Mouse (Mus musculus) right cerebral cortex, adult 18-20 months (tissue): ENCODE measurements around the gene Lrrc43.
"Not testable (repeated sequence)": the region's sequence is repeated elsewhere in the genome, so short reads cannot be mapped to it uniquely, and the experiment has no call there.

Source experiments
- DNase-seq: peaks from one replicate; pipeline ENCODE4 v3.0.0; 2022; ENCODE audit warnings: mixed read lengths

Gene Lrrc43

DNA sequence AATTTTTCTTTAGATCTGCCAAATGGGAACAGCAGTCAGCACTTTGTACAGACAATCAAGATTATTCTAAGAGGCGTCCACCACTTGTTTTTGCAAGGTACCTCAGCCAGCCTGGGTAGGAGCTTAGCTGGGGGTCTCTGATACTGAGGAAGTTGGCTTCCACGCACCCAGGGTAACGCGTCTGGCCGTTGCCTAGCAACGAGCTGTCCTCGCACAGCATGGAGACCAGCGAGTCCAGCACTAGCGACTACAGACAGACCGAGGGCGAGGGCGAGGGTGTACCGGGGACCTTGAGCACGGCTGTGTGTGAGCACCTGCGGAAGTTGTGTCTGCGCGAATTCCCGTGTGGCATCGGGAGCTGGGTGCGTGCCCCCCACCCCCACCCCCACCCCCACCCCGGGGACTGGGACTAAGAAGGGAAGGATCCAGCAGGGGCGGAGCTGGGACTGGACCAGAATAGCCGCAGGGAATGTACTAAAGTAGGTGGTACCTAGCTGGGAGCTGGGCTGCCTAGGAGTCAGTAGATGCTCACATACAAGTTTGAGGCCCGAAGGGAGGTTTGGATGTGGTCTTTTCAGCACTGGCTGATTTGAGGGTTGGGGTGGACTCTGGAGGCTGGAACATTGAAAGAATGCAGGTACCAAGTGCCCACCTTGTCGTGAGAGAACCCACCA lies at the start of gene Lrrc43, which contains the start of gene Il31:
TSS of gene Lrrc43 (plus strand) at position 194 of the 674 bp plus-strand sequence.
TSS of gene Il31 (minus strand) at position 378 of the 674 bp plus-strand sequence.
- no peak for DNase-seq

DNA sequence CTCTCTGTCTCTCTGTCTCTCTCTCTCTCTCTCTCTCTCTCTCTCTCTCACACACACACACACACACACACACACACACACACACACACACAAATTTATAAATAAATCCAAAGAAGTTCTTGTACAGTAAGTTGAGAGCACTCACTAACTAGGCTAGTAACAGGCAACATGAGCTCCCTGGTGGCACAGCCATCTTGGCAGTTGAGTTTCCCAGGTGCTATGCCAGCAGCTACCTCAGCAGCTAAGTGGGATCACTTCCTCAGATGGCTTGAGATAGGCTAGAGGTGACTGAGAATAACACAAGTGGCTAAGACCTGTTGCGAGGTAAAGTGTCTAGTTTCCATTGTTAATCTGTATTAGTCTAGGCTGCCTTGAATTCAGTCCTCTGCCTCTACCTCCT lies 49.8 kb upstream of the Lrrc43 start:
- DNase-seq = no peak

DNA sequence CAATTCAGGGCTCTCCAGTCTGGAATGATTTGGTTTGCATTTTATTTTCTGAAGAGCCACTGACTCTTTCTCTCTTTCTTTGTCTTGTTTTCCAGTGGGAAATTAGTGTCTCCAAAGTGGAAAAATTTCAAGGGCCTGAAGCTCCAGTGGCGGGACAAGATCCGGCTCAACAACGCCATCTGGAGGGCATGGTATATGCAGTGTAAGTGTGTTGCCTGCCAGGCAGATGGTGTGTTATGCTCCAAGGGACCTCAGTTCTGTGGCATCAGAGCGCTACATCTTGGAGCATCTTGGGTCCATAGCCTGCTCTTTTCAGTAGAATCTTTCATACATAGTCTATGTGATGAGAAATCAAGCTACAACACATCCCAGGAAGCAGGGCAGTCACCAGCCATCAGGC lies 49.2 kb upstream of the Lrrc43 start:
- no peak for DNase-seq

DNA sequence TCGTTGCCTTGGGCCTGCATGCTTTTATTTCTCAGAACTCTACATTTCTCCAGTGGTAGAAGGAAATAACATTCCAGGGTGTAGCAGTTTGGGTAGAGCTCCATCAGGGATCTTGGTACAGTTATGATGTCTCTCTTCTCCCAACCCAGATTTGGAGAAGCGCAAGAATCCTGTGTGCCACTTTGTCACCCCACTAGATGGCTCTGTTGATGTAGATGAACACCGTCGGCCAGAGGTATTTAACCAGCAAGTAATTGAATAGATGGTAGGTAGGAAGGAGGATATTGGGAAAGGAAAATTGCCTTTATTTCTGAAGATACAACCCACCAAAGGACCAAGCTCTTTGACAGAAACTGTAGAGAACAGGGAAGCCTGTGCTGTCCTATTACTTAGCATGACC lies 48.4 kb upstream of the Lrrc43 start:
- peak; percentile 34 for DNase-seq

DNA sequence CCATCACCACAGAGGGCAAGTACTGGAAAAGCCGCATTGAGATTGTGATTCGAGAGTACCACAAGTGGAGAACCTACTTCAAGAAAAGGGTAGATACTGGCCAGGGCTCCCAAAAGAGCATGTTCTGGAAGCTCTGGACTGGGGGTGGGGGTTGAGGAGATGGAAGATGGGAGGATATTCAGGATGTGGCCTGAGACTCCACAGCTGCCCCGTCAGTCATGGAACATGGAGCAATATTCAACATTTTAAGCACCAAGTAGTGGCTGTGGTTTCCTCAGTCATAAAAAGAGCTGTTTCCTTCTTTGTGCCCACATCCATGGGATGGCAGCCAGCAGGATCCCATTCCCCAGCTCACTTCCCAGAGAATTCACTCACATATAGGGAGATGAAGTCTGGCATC lies 46.8 kb upstream of the Lrrc43 start:
- DNase-seq = no peak

DNA sequence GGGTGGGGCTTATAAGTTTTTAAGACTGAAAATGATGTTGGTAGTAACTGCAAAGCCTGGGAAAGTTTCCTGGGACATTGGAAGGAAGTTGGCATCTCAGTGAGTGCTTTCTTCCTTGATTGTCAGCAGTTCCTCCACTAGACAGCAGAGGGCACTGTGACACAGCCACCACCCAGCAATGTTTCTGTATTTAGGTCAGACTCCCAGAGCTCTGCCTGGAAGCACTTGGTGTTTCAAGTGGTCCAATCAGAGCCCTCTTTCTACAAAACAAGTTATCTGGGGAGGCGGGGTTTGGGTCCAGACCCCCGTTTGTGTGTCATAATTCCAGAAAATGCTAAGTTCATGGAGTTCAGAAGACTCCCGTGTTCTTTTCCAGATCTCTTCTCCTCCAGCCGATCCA lies 45.0 kb upstream of the Lrrc43 start:
- peak; percentile 72 for DNase-seq

DNA sequence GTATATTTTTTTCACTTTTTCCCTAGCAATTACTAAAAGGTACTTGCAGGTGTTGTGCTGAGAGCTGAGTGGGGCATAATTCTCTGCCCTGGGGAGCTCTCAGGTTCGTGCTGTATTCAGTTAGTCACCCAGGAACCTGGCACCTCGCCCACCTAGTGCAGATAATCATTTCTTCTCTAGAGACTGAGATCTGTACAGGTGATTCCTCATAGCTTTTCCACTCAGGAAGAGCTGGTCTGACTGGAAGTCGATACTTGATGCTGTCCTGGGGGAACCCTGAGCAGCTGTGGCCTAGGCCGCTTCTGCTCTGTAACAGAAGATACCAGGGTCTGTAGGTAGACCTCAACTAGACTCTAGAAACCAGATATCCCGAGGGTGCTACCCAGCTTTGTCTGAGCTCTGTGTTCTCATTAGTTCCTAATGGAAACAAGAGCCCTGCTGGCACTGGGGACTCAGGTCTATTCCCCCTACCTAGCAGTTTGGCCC lies 44.2 kb upstream of the Lrrc43 start:
- DNase-seq = no peak

DNA sequence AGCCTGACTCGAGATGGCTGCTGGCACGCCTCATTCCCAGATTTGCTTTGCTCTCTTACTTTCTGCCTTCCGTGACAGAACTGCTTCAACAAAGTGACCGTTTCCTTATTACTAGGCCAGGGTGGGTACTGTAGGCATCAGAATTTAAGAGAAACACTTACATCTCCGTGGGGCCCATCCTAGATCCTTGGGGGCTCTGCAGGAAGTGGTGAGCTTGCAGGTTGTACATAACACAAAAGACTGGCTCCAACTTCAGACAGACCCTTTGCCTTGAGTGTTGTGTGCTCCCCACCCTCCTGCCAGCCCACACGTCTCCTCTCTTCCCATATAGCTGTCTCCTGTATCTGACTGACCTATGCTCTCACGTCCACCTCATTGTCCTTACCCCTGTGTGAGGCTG lies 37.2 kb upstream of the Lrrc43 start:
- DNase-seq = no peak

DNA sequence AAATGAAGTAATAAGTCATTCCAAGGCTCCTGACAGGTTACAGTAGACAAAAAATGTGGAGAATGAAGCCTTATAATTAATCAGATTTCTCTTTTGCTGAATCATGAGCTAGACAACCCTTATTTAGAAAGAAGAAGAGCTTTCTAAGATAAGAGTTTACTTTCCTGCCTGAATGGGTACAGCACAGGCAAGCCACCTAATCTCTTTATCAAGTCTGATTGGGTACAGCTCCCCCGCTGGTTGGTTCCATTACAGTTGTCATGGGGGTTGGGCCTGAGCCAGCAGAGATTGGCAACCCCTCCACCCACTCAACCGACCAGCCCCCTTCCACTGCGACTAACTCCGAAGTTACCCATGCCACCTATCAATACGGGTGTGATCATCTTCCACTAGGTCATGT lies 27.7 kb upstream of the Lrrc43 start:
- no peak for DNase-seq

DNA sequence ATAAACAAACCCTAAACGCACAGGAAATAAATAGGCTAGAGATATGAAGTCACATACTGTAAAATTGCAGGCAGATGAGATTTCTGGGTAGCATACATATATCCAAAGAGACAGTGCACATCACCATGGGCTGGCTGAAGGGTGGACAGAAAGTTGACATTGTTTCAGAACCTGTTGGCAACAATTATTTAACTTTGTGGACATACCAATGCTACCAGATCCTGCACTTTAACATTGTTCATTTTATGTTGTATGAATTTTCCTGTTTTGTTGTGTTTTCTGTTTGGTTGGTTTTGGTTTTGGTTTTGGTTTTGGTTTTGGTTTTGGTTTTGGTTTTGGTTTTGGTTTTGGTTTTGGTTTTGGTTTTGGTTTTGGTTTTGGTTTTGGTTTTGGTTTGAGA lies 24.5 kb upstream of the Lrrc43 start:
- DNase-seq = no peak

DNA sequence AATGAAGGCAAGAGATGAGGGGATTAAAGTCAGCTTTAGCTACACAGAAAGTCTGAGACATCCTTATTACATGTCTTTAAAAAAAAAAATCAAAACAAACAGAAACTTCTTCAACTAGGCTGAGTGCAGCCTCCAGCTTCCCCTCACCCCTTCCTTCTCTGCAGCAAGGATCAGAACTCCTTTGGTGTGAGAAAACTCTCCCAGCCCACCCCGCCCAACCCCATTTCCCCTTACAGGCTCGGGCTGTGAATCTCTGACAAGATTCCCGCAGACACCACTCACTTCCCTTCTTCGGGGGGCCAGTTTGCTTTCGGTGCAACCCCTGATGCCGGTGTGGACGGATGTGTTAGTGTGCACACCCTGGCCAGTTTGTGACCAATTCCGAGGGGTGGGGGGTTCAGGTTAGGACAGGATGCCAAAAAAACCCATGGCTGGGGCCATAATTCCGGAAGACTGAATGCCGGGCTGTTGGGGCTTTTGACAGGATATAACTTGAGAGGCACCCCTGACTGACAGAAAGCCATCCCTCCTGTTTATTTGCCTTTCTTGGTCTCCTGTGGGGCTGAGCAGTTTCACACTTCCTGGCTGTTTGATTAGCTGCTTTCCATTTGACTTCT lies 18.2 kb upstream of the Lrrc43 start:
- DNase-seq = no peak

DNA sequence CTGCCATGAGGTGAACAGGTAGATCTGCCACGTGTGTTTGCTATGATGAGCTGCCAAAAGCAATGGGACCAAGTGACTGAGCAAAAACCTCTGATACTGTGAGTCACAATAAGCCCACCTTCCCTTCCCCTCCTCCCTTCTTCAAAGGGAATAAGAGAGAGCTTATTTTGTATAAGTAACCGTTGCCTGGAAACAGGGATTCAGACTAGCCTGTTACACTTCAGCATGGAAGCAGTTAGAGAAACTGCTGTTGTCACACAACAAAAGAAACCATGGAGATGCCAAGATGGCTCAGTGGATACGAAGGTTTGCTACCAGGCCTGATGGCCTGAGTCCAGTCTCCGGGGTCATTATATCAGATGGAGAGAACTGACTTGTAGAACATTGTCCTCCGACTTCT lies 15.3 kb upstream of the Lrrc43 start:
- no peak for DNase-seq

DNA sequence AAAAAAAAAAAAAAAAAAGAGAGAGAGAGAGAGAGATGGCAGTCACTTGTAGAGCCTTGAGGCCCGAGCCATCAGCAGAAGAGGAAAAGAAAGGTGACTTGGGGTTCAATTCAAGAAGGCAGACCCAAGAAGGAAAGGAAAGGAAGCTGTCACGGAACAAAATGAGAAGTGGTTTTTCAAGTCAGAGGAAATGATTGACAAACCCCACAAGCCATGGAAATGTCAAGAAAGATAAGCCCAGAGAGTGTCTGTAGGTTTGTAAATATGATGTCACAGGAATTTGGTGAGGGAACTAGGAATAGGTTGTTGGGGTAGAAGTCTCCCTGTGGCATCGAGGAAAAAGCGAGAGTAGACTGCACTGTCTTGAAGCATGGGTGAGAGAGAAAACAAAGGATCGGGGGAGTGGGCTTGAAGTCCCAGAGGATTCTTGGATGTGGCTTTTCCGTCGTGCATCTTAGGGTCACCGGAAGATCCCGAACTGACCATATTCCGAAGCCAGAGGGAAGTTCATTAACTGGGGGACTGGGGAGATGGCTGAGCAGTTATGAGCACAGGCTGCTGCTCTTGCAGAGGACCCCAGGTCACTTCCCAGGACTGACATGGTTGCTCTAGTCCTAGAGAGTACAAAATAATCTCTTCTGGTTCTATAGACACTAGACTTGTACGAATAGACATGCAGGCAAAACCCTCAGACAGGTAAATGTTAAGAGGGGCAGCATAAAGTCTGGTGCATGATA lies 1.3 kb upstream of the Lrrc43 start:
- no peak for DNase-seq

DNA sequence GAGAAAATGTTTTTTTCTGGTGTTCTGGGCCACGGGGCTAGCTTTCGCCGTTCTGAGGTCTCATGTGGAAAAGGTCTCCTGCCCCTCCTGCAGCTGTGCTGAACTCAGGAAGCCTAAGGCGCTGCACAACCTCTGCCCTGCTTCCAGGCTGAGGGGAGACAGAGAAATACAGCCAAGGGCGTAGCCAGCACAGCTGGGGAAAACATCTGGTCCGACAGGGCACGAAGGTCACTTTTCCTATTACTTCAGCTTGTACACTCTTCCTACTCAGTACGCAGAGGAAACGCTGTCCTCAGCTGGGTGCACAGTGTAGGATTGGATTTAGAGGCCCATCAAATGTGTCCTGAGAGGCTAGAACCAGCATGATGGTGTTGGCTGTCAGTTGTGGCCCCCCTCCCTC lies 830 bp downstream of the Lrrc43 start:
- DNase-seq = no peak

DNA sequence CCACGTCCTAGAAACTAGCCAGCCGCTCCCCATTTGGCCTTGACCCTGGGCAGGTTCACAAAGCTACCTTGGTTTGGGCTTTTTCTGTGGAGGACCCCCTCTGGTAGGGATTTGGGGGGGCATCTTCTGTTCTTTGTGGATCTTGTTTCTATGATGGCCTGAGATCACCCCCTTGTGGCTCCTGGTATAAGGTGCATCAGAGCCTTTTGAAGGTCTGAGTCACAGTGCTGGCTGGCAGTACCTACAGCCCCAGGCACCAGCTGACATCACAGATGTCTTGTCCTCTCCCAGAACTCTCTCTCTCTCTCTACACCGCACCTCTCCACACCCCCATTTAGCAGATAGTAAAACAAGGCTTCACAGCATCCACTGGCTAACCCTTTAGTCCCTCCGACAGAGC lies 10.6 kb downstream of the Lrrc43 start:
- peak; percentile 50 for DNase-seq

DNA sequence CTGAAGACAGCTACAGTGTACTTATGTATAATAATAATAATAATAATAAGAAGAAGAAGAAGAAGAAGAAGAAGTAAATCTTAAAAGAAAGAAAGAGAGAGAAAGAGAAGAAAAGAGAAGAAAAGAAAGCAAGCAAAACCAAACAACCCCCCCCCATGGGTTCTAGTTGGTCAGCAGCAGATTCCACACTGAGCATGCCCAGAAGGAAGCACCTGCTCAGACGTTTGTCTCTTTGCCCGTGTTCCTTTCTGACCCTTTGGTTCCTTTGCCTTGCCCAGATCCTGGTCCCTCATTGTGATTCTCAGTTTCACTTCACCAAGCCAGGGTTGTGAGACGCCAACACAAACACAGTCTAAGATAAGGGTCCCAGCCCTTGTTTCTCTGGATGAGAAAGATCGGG lies 12.9 kb downstream of the Lrrc43 start:
- no peak for DNase-seq

DNA sequence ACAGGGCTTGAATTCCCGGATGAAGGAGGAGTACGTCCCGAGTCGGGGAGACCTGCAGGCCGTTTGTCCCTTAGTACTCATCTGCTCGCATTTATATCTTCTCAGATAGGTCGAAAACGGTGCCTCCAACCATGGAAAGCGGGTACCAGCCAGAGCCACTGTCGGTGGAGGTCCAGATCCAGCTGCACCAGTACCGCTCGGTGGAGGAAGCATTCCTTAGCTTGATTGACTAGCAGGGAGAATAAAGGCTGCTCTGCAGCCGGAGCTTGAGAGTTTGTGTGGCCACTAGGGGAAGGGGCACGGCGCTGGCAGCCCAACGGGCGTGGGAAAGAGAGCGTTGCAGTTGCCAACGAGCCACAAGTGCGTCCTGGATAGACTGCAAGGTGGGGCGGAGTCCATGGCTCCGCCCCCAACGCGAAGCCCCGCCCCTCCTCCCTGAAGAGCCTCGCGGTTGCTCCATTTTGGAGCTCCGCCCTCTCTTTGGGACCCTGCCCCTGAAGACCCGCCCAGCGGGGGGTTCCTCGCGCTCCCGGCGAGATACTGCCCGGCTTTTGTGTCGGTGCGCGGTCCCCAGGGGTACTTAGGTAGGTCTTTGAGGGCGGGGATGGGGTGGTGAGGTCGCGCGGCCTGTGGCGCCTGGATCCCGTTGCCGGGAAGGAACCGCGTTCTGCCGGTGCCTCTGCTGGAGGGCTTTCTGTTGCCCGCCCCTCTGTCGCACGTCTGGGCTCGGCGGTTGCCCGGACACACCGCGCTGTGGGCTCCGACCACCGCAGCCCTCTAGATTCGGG lies 19.0 kb downstream of the Lrrc43 start:
- peak; percentile 79 for DNase-seq

DNA sequence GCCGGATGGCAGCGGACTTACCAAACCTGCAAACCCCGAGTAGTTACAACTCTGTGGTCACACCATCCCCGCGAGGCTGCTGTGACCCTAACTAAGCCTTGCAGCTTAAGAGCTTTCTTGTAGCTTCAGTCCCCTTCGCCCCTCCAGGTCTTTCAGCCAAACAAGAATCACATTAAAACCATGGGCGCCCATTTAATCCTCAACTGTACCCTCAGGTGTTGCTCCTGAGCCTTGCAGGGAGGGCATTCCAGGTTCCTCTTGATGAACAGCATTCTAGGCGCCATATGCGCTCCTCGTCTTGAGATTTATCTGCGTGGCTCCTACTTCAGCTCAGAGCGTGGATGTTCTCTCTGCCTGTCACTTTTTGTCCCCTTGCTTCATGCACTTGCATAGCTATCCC lies 19.8 kb downstream of the Lrrc43 start:
- DNase-seq = no peak

DNA sequence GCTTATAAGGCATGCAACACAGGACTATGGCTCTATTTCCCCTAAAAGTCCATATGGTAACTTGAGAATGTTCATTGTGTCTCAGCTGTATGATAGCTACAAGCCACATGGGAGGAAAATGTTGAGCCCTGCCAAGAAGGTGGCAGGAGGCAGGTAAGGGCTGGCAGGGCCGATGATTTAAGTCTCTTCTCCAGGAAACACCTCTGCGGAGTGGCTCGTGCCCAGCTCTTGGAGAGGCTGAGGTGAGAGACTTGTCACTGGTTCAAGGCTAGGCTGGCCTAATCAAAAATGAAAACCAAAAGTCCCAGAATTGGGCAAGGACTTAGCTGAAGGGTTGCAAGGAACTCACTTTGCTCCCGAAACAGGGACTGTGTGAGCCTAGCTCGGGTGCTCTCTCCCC lies 21.1 kb downstream of the Lrrc43 start, which contains the start of gene B3gnt4:
TSS of gene B3gnt4 (plus strand) at position 301 of the 400 bp plus-strand sequence.
- no peak for DNase-seq

DNA sequence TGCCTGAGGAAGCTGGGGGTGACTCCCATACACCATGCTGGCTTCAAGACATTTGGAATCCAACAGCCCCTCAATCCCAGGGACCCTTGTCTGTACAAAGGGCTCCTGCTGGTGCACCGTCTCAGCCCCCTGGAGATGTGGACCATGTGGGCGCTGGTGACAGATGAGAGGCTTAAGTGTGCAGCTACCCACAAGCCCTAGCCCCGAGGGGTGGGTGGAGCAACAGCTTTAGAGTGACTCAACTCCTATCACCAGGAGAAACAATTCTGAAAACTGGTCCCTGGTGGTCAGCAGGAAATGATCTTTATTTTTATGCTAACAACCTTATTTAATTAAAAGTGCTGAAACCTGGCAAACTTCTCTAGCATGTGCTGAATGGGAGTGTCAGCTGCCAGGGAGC lies 22.3 kb downstream of the Lrrc43 start:
- not testable (repeated sequence) for DNase-seq

DNA sequence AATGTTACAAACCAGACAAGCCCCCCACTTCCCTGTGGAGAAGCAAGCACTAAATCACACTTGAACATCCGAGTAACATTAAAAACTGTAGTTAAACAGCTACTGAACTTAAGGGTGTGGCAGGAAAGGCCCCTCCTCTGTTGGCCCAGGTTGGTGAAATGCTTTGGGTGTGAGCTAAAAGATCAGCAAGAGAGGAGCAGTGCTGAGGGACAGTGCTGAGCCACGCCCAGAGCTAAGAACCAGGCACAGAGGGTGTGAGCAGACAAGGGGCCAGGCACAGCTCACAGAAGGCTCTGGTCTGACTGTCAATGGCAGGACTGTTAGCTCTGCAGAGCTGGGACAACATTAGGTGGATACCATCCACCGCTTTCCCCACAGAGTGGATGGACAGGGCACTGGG lies 23.0 kb downstream of the Lrrc43 start:
- DNase-seq = no peak

DNA sequence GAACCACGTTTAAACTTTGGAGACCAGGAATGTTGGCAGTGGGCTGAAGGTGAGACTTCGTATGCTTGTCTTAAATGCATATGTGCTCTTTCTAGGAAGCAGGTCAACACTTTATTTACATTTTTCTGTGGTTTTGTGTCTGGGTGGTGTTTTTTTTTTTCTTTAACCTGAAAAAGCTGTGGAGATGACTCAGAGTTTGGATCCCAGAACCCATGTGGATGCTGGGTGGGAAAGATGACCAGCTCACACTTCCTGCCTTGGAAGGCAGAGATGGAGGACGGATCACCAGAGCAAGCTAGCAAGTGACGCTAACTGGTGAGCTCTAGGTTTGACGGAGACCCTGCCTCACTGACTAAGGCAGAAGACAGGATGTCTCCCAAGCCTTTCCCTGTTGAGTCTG lies 25.8 kb downstream of the Lrrc43 start:
- no peak for DNase-seq

DNA sequence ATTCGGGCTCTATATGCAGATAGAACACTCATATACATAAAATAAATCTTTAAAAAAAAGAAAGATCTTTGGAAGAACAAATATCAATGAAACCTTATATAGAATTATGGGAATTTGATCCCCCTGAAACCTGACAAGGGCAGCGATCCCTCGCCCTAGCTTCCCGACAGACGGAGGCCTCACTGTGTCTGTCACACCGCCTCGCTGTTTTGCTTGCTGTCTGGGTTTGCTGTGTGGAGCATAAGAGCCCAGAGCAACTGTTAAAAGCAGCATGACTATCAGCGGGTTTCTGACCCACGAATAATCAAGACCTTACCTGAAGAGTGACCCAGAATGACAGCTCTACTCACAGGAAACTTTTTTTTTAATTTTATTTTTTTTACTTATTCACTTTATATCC lies 31.6 kb downstream of the Lrrc43 start:
- DNase-seq = no peak
